Mouse (Mus musculus) layer of hippocampus, postnatal 36 days (tissue): Measurements from ENCODE around the gene Pnmal2. TPM values are rescaled to one million over a fixed set of nuclear protein-coding genes. Genes with fewer than 3 reads are reported as not detected.

Source experiments
- DNase-seq, 2 experiments: peaks; one replicate each; pipeline ENCODE4 v3.0.0; 2022
- total RNA-seq, 2 experiments: library from RNA; stranded (reverse); gene quantifications; 2 replicates each; pipeline ENCODE4 v1.2.3; 2021

Pnmal2 gene
- total RNA-seq, 2 experiments from 2014 or later, result 345 to 361 TPM

DNA sequence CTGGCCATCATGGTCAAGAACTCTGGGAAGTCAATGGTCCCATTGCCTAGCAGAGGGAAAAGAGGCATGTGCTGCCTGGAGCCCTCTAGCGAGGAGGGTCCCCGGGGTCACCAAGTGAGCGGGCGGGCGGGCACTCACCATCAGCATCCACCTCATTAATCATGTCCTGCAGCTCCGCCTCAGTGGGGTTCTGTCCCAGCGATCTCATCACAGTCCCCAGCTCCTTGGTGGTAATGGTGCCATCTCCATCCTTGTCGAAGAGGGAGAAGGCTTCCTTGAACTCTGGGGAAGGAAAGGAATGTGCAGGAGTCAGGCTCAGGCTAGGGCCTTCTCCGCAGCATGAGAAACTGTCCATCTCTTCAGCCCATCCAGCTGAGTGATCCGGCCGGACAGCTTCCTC, 27.0 kb upstream of the Pnmal2 start:
- DNase-seq, result no peak

GRCm38 (mm10) chr7:16918014-16918413, 26.5 kb upstream of the Pnmal2 start:
- DNase-seq, result peak; percentile 75 to 77

- DNase-seq, result no peak
Measured at GRCm38 (mm10) chr7:16918670-16919069, 25.8 kb upstream of the Pnmal2 start.

GRCm38 (mm10) chr7:16919395-16920149, 24.9 kb upstream of the Pnmal2 start:
- DNase-seq, result peak in 1 of 2 experiments; percentile 32

GRCm38 (mm10) chr7:16920150-16920579, 24.3 kb upstream of the Pnmal2 start:
- DNase-seq, result no peak

DNA sequence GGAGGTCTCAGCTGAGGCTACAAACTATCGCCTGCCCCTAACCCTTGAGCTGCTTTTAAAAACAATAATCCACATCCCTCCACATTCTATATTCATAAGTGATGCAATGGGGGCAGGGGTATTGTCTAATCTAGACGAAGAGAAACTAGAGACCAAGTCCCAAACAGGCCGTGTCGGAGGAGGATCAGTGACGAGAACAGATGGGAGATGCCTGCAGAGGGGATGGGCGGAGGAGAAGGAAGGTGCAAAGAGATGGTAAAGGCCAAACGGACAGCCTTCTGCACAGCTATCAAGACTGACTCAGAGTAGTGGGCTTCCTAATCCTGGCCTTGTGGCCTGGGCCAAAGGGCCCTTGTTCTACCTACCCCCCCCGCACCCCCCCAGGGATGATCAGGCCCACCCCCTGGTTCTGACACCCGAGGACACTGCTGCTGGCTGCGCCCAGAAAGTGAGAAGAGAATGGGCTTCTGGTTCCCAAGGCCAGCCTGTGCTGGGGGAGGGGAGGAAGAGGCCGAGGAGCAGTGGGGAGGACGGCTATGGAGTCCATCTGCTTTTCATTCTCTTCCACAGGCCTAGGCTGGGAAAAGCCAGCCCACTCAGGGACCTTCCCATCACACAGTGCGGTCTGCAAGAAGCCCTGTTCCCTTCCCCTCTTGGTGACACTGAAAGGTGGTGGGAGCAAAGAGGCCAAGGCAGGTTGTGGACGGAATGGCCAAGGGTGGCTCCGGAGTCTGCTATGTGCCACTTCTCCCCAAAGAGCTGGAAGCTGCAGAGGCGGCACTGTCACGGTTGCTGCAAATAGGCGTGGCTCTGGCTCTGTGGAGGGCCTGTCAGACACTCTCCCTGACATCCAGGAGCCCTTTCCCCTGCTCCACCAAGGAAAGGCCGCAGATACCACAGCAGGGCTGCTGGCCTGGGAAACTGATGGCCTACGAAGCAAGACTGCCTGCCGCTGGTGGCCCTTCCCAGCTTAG, 23.4 kb upstream of the Pnmal2 start:
- DNase-seq, result peak; percentile 44 to 52

- no peak for DNase-seq
Measured at GRCm38 (mm10) chr7:16921881-16922335, 22.6 kb upstream of the Pnmal2 start.

DNA sequence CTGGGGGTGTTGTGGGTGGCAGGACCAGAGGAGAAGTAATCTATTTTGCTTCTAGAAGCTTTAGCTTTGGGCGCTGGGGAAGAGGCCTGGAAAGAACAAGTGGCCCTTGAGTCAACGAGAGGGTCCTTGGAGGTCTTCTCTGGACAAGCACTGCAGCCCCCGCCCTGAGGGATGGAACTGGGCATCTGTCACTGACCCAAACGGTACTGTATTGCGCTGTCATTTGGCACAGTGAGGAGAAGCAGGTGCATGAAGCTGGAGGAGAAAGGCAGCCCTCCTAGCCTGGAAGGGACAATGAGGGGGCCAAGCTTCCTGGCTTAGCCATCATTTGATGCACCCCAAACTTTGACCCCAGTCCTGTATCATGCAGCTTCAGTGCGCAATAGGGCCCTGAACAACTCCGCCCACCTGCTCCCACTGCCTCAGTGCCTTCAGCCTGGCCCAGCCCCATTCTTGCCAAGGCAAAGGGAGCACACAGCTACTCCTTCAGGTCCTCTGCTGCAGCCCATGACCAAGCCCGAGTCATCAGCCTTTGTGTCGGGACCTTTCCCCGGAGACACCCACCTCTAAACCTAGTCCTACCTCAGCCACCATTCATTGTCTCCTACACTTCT, 22.0 kb upstream of the Pnmal2 start:
- DNase-seq, result peak; percentile 38 to 66

- peak; percentile 50 to 55 for DNase-seq
Measured at GRCm38 (mm10) chr7:16923283-16924036, 21.0 kb upstream of the Pnmal2 start.

DNA sequence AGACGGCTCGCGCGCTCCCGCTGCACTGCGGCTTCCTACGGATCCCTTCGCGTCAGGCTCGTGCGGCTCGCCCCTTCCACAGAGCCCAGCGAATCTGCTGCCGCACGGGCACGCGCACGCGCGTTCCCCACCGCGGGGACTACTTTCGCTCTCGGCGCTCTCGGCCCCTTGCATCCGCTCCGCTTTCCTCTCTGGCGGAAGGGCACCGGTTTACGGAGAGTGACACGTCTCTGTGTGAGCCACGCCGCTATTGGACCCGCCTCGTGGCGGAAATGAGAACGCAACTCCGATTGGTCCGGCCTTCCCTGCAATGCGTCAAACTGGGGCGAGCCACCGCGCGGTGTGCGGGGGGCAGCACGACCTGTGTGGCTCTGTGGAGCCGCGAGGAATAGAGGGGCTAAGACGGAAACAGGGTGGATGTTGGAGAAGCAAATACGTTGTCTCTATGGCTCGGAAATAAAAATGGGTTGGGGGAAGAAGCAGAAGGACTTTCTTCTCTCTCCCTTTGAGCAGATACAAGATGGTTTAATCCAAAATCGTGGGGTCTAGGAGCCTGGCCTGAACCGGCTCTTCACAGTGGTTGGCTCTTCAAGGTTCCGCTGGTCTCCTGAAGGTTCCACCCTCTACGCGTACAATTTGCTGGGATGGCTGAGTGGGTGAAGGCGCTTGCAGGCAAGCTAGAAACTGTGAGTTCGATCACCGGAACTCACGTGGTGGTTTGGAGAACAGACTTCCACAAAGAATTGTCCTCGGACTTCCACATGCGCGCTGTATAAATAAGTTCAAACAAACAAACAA, 20.2 kb upstream of the Pnmal2 start, which contains the start of gene Calm3:
TSS of gene Calm3 (minus strand) at position 78 of the 798 bp plus-strand sequence.
- peak; percentile 100 for DNase-seq

DNA sequence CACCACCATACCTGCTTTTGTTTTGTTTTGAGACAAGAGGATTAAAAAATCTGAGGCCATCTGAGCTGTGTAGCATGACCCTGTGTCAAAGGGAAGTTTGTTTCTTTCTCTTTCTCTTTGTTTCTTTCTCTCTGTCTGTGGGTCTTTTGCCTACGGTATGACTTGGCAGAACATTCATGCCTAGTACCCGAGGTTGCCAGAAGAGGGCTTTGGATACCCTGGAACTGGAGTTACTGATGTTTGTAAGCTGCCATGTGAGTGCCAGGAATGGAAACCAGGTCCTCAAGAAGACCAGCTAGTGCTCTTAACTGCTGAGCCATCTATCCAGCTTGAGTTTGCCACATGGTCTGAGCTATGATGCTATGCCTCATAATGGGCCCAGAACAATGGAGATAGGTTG, 16.1 kb upstream of the Pnmal2 start:
- no peak for DNase-seq

DNA sequence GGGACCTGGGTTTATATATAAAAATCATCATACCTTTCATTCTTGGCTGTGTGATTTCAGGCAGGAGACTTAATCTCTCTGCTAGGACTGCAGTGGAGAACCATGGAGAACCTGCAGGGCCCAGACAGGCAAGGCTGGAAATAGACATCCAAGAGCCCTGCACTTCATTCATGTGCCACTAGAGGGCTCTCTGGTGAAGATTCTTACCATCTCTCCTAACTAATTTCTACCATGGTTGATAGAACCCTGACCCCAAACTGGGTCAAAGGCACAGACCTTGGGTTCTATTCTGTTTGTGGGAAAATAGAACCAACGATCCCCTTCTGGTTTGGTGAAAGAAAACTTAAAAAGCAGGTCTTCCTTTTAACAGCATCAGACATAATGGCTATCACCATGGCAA, 13.6 kb upstream of the Pnmal2 start:
- peak; percentile 63 to 76 for DNase-seq

GRCm38 (mm10) chr7:16931968-16932627, 12.4 kb upstream of the Pnmal2 start:
- DNase-seq, result peak; percentile 76 to 85

- DNase-seq, result peak in 1 of 2 experiments; percentile 58
Measured at GRCm38 (mm10) chr7:16932704-16933577, 11.5 kb upstream of the Pnmal2 start.

GRCm38 (mm10) chr7:16937312-16937711, 7.2 kb upstream of the Pnmal2 start:
- no peak for DNase-seq

- peak in 1 of 2 experiments; percentile 70 for DNase-seq
Measured at GRCm38 (mm10) chr7:16938117-16938791, 6.2 kb upstream of the Pnmal2 start.

- DNase-seq, result peak in 1 of 2 experiments; percentile 64
Measured at GRCm38 (mm10) chr7:16940292-16940691, 4.2 kb upstream of the Pnmal2 start.

GRCm38 (mm10) chr7:16942861-16943260, 1.6 kb upstream of the Pnmal2 start:
- no peak for DNase-seq
